Mouse (Mus musculus) lung, embryonic 14.5 days (tissue): ENCODE data around the gene Mfap1a. TPM values are rescaled to one million over a fixed set of nuclear protein-coding genes. Genes with fewer than 3 reads are reported as not detected.
A peak's percentile ranks its signal among the peaks of the same experiment; 100 is the strongest.

ENCODE experiments used
- ATAC-seq: fragments of 200-750 bp; cut with Nextera tagmentation; 2 replicates; pipeline ENCODE4 v1.8.0; 2017; ENCODE audit warnings: mild to moderate bottlenecking, moderate TSS enrichment, moderate library complexity; ENCODE audit not compliant: insufficient read depth
- DNase-seq: peaks from one replicate; pipeline ENCODE4 v3.0.0-alpha.2; 2015
- H3K27ac ChIP-seq: fragments of 300-500 bp; sonication (generic); 2 replicates; pipeline ENCODE4 v1.5.1; 2014; ENCODE audit warnings: low read depth, mild to moderate bottlenecking, moderate library complexity
- H3K27me3 ChIP-seq: fragments of 300-500 bp; sonication (generic); 2 replicates; pipeline ENCODE4 v1.6.1; 2014; ENCODE audit warnings: low read length, control low read depth; ENCODE audit not compliant: insufficient read depth
- H3K36me3 ChIP-seq: fragments of 300-500 bp; sonication (generic); 2 replicates; pipeline ENCODE4 v1.6.1; 2014; ENCODE audit warnings: control low read depth; ENCODE audit not compliant: insufficient read depth
- H3K4me1 ChIP-seq: fragments of 300-500 bp; sonication (generic); 2 replicates; pipeline ENCODE4 v1.6.1; 2014; ENCODE audit warnings: antibody characterized with exemption, control low read depth; ENCODE audit not compliant: insufficient read depth
- H3K4me2 ChIP-seq: fragments of 300-500 bp; sonication (generic); 2 replicates; pipeline ENCODE4 v1.6.1; 2014; ENCODE audit warnings: mild to moderate bottlenecking
- H3K4me3 ChIP-seq: fragments of 300-500 bp; sonication (generic); 2 replicates; pipeline ENCODE4 v1.5.1; 2014; ENCODE audit warnings: low read depth, low read length
- H3K9ac ChIP-seq: fragments of 300-500 bp; sonication (generic); 2 replicates; pipeline ENCODE4 v1.6.1; 2014
- H3K9me3 ChIP-seq: fragments of 300-500 bp; sonication (generic); 2 replicates; pipeline ENCODE4 v1.6.1; 2016; ENCODE audit warnings: low read depth, low read length, control low read depth
- CTCF ChIP-seq: IDR thresholded peaks from 2 replicates; pipeline ENCODE4 v1.5.1; 2016; ENCODE audit warnings: antibody characterized with exemption, low read depth
- WGBS: fragments of 180-500 bp; shearing (Covaris S2); extraction: QIAGEN DNeasy Blood & Tissue Kit; methylation state at CpG from one replicate; pipeline ENCODE4 v1.1.7; 2014; 5-methylcytosine and 5-hydroxymethylcytosine counted together
- polyA plus RNA-seq: library from polyadenylated mRNA; unstranded; fragments of >200 nt; fragmentation: Nextera tagmentation; extraction: Ambion mirVana; gene quantifications from 2 replicates; pipeline ENCODE4 v1.2.1, GENCODE M21; 2014

Mfap1a gene
- polyA plus RNA-seq, 1 experiment from 2014 or later, result 24.7 TPM

DNA sequence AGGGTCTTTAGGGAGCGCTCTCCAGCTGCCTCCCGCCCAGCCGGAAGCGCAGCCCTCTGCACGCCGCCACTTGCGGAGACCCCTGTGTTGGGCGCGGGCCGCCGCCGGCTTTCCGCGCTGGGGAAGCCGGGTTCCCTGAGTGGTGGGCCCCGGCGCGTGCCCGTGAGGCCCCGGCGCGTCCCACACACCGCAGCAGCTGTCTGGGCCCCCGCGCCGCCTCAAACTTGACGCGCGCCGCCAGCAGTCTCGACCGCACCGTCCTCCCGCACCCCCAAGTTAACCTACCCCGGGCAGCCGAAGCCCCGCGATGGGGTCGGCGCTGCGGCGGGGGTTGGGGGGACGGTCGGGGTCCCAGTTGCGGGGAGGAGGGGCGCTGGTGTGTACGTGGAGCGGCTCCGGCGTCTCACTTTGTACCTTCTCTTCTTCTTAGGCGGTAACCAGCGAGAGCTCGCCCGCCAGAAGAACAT lies 56.9 kb downstream of the Mfap1a start:
- Histone ChIP-seq H3K9me3 (no peaks in the 10 kb centered on the region), H3K27ac (peak overlapping the region; percentile 95), H3K27me3 (no peaks in the 10 kb centered on the region), H3K4me3 (peak overlapping the region; percentile 99), H3K4me1 (0 out of 2 replicates have a peak, but pooled peaks cover 4% of the 10 kb centered on the region), H3K4me2 (peak overlapping the region; percentile 89), H3K9ac (peak overlapping the region; percentile 94), H3K36me3 (peaks cover 32% of the 10 kb centered on the region)
- DNase-seq, result no peak
- ATAC-seq, result peak; percentile 56
- no peak for TF ChIP-seq CTCF
- WGBS, result 0% methylated on average over 52 of the region's 54 CpGs

DNA sequence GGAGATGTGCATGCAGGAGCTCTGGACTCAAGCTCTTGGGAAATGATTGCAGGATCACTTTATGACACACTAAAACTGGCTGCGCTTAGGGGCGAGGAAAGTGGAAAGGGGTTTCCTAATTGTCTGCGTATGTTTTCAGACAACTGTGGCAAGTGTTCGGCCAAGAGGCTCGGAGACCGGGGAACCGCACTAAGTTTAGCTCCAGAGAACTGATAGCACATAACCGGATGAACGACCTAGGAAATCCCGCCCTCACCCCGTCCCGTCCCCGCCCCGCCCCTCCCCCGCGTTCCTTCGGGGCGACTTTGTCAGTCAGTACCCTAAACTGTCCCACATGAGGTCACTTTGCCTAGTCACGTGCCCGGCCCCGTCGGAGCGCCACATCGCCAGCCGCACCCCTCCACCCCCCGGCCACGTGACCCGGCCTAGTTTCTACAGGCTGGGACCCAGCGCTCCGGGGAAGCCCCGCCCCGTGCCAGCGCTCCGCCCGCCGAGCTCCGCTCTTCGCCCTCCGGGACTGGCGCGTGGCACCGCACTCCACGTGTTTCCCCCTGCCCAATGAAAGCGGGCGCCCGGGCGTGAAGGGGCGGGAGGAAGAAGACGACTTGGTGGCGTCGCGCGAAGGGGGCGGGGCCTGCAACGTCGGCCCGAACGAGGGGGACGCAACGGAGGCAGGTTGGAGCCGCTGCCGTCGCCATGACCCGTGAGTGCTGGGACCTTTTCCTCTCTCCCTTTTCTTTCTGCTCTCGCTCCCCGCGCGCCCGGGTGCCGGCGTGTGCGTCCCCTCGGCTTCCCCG lies 57.5 kb downstream of the Mfap1a start, which contains the start of gene Serf2:
Serf2 (plus strand) TSS at position 457 of the 797 bp plus-strand sequence.
- no peak for TF ChIP-seq CTCF
- whole genome bisulfite sequencing, result 1% methylated on average over 71 of the region's 74 CpGs
- peak within 1 kb of the TSS; percentile 94 for H3K9ac ChIP-seq
- peak within 1 kb of the TSS; percentile 99 for H3K4me3 ChIP-seq
- H3K27me3 ChIP-seq, result no peaks in the 10 kb centered on the region
- DNase-seq (peak; percentile 99), ATAC-seq (peak; percentile 97)
- H3K27ac ChIP-seq, result peak within 1 kb of the TSS; percentile 97
- H3K36me3 ChIP-seq, result peaks cover 29% of the 10 kb centered on the region
- H3K4me1 ChIP-seq, result 0 out of 2 replicates have a peak, but pooled peaks cover 4% of the 10 kb centered on the region
- H3K4me2 ChIP-seq, result peak within 1 kb of the TSS; percentile 89
- H3K9me3 ChIP-seq, result no peaks in the 10 kb centered on the region

DNA sequence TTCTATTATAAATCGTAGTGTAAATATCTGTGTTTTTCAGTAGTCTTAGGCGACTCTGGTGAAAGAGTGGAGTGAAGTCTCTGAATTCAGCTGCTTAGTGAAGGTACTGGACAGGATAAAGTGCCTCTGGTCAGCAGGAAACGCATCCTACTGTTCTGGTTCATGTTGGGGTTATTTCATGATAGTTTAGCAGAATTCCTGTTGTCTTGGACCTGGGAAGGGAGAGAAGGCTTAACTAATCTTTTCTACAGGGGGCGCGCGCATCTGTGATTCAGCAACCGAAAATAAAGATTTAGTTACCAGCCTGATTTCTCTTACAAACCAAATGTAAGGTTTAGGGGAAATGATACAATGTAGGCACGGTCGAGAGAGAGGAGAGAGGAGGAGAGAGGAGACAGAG lies 58.3 kb downstream of the Mfap1a start:
- Histone ChIP-seq H3K4me2 (peak overlapping the region; percentile 86), H3K4me1 (peaks cover 5% of the 10 kb centered on the region; the same call in 1 of the 2 replicates), H3K9me3 (no peaks in the 10 kb centered on the region), H3K36me3 (peaks cover 21% of the 10 kb centered on the region), H3K9ac (peak overlapping the region; percentile 62), H3K27me3 (no peaks in the 10 kb centered on the region), H3K4me3 (peak overlapping the region; percentile 99), H3K27ac (peak overlapping the region; percentile 97)
- DNase-seq (peak; percentile 80), ATAC-seq (no peak)
- WGBS, result 11% methylated on average over 9 of the region's 9 CpGs
- TF ChIP-seq CTCF, result peak; percentile 31

DNA sequence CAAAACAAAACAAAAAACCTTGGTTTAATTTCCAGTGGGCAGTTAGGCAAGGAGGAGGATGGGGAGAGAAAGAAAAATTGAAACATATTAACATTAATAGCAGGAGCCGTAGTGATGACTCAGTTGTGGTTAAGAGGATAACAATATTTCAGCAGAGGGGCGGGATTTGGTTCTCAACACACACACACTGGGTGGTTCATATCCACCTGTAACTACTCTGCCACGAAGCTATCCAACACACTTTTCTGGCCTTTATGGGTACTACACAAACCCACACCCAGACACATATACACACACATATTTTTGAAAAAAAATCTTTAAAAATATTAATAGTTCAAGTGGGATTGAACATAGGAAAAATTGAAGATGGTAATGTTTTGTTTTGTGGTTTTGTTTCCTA lies 59.5 kb downstream of the Mfap1a start:
- no peak overlapping the region for H3K4me2 ChIP-seq
- H3K4me1 ChIP-seq, result peaks cover 8% of the 10 kb centered on the region

GRCm38 (mm10) chr2:121446506-121446905 lies 60.0 kb downstream of the Mfap1a start:
- no peak for TF ChIP-seq CTCF
- no peaks in the 10 kb centered on the region for H3K9me3 ChIP-seq
- 83% methylated on average over 4 of the region's 4 CpGs for WGBS
- no peak for ATAC-seq
- H3K4me3 ChIP-seq, result no peak overlapping the region
- peaks cover 7% of the 10 kb centered on the region for H3K36me3 ChIP-seq
- no peak overlapping the region for H3K4me2 ChIP-seq
- peaks cover 8% of the 10 kb centered on the region for H3K4me1 ChIP-seq
- H3K27ac ChIP-seq, result no peak overlapping the region
- H3K27me3 ChIP-seq, result no peaks in the 10 kb centered on the region; the same call in 1 of the 2 replicates
- H3K9ac ChIP-seq, result no peak overlapping the region
- no peak for DNase-seq

More for the DNA sequence above, 59.5 kb downstream of the Mfap1a start:
- no peak for TF ChIP-seq CTCF
- Histone ChIP-seq H3K27ac (no peak overlapping the region), H3K9me3 (no peaks in the 10 kb centered on the region), H3K9ac (no peak overlapping the region), H3K36me3 (peaks cover 10% of the 10 kb centered on the region), H3K27me3 (no peaks in the 10 kb centered on the region; the same call in 1 of the 2 replicates), H3K4me3 (no peak overlapping the region)
- DNase-seq (no peak), ATAC-seq (no peak)
- 75% methylated on average over 3 of the region's 3 CpGs for WGBS

- ATAC-seq (no peak), DNase-seq (no peak)
- no peaks in the 10 kb centered on the region; the same call in 1 of the 2 replicates for H3K27me3 ChIP-seq
- H3K9ac ChIP-seq, result no peak overlapping the region
- no peaks in the 10 kb centered on the region for H3K36me3 ChIP-seq
- no peak overlapping the region for H3K4me3 ChIP-seq
- peaks cover 5% of the 10 kb centered on the region for H3K4me1 ChIP-seq
- H3K9me3 ChIP-seq, result no peaks in the 10 kb centered on the region
- no peak overlapping the region for H3K27ac ChIP-seq
- H3K4me2 ChIP-seq, result no peak overlapping the region
- 70% methylated on average over 3 of the region's 3 CpGs for WGBS
- no peak for TF ChIP-seq CTCF
These were observed 61.3 kb downstream of the Mfap1a start for GRCm38 (mm10) chr2:121445117-121445516.

DNA sequence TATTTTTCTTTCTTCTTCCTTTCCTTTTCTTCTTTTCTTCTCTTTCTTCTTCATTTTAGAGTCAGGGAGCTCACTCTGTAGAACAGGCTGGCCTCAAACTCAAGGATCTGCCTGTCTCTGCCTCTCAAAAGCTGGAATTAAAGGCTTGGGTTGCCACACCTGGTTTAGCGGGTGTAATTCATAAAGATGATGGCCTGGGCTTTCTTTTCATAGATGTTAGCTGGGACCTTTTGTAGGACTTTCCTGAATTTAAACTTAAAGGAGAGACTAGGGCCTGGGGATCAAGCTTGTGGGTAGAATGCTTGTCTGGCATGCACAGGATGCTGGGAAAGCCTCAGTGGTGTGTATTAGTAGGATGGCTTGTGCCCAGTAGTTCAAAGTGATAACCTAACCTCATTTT lies 62.3 kb downstream of the Mfap1a start, which contains the start of gene Ell3:
Ell3 (minus strand) TSS at position 101 of the 400 bp plus-strand sequence.
- Histone ChIP-seq H3K4me2 (peak within 1 kb of the TSS; percentile 65), H3K9ac (peak within 1 kb of the TSS; percentile 56; the same call in 1 of the 2 replicates), H3K27ac (no peak within 1 kb of the TSS), H3K4me1 (peaks cover 4% of the 10 kb centered on the region), H3K9me3 (no peaks in the 10 kb centered on the region), H3K27me3 (no peaks in the 10 kb centered on the region; the same call in 1 of the 2 replicates), H3K36me3 (peaks cover 9% of the 10 kb centered on the region), H3K4me3 (peak within 1 kb of the TSS; percentile 42; the same call in 1 of the 2 replicates)
- WGBS, result 83% methylated on average over 1 of the region's 1 CpGs
- DNase-seq (no peak), ATAC-seq (no peak)
- TF ChIP-seq CTCF, result no peak
